Mouse (Mus musculus) granulocyte monocyte progenitor cell, adult 5-6 weeks (primary cell): ENCODE data around the gene Sectm1b. TPM values are rescaled to one million over a fixed set of nuclear protein-coding genes. Genes with fewer than 3 reads are reported as not detected.
"Not testable (repeated sequence)": the region's sequence is repeated elsewhere in the genome, so short reads cannot be mapped to it uniquely, and the experiment has no call there.

Experiments
- ATAC-seq: replicated peaks from 2 replicates; pipeline ENCODE4 v1.8.0; 2016; ENCODE audit warnings: mild to moderate bottlenecking, moderate TSS enrichment, inconsistent platforms; ENCODE audit not compliant: poor library complexity, severe bottlenecking
- total RNA-seq, 2 experiments: library from RNA; stranded (forward) in 1 of 2; stranded (reverse) in 1 of 2; fragments of 200-712, 200-1000 nt in 1 of 2; fragments of >200 nt in 1 of 2; fragmentation: Nextera tagmentation in 1 of 2; gene quantifications; 2 replicates each; pipeline ENCODE4 v1.2.3; 2014 to 2017

The Sectm1b gene
- total RNA-seq (2014; fragmentation: Nextera tagmentation) (not detected in 2 replicates), total RNA-seq (2017) (not detected in 2 replicates)

GRCm38 (mm10) chr11:121063379-121063778, at the start of gene Sectm1b:
TSS of gene Sectm1b (minus strand) at chr11:121063569.
- no peak for ATAC-seq

GRCm38 (mm10) chr11:121112091-121112775, 48.9 kb upstream of the Sectm1b start:
- ATAC-seq = no peak

GRCm38 (mm10) chr11:121111601-121112000, 48.2 kb upstream of the Sectm1b start:
- no peak for ATAC-seq

GRCm38 (mm10) chr11:121111051-121111450, 47.7 kb upstream of the Sectm1b start:
- no peak for ATAC-seq

GRCm38 (mm10) chr11:121109986-121110385, 46.6 kb upstream of the Sectm1b start:
- no peak for ATAC-seq

GRCm38 (mm10) chr11:121108061-121108460, 44.7 kb upstream of the Sectm1b start:
- ATAC-seq = no peak

GRCm38 (mm10) chr11:121107242-121107641, 43.9 kb upstream of the Sectm1b start:
- not testable (repeated sequence) for ATAC-seq

- ATAC-seq = no peak
These were observed 37.9 kb upstream of the Sectm1b start for GRCm38 (mm10) chr11:121101124-121101805.

- ATAC-seq = no peak
These were observed 37.3 kb upstream of the Sectm1b start for GRCm38 (mm10) chr11:121100692-121101091.

- ATAC-seq = no peak
These were observed 36.4 kb upstream of the Sectm1b start for GRCm38 (mm10) chr11:121099762-121100161.

GRCm38 (mm10) chr11:121092606-121093585, 29.5 kb upstream of the Sectm1b start:
- ATAC-seq = no peak

GRCm38 (mm10) chr11:121090943-121091342, 27.6 kb upstream of the Sectm1b start:
- ATAC-seq = peak; percentile 52

- no peak for ATAC-seq
These were observed 26.6 kb upstream of the Sectm1b start for GRCm38 (mm10) chr11:121089756-121090546.

GRCm38 (mm10) chr11:121088997-121089396, 25.6 kb upstream of the Sectm1b start:
- no peak for ATAC-seq

- no peak for ATAC-seq
These were observed 22.9 kb upstream of the Sectm1b start for GRCm38 (mm10) chr11:121086296-121086695.

GRCm38 (mm10) chr11:121085181-121085580, 21.8 kb upstream of the Sectm1b start:
- no peak for ATAC-seq

- ATAC-seq = peak; percentile 74
These were observed 19.6 kb upstream of the Sectm1b start for GRCm38 (mm10) chr11:121082857-121083500.

- ATAC-seq = peak; percentile 51
These were observed 18.9 kb upstream of the Sectm1b start for GRCm38 (mm10) chr11:121082250-121082649.

- no peak for ATAC-seq
These were observed 17.8 kb upstream of the Sectm1b start, which contains the start of gene Sectm1a for GRCm38 (mm10) chr11:121081120-121081519. TSS of gene Sectm1a (minus strand) at chr11:121081220.
